Mouse (Mus musculus): ENCODE measurements at regions not wholly inside any gene's neighbourhood (a gene's known extent, or its start where the extent isn't known, plus 50 kb on each side); places are given as distances from the start of the nearest gene placed in this dataset.

- TF ChIP-seq CTCF (conservative IDR thresholded peaks at IDR 0.05; ENCODE audit: low read length) (no peak), POU5F1 (IDR thresholded peaks at IDR 0.05; ENCODE audit: borderline replicate concordance, low read length) (no peak), NANOG (IDR thresholded peaks at IDR 0.05; ENCODE audit: borderline replicate concordance, low read length) (no peak)
Measured at GRCm38 (mm10) chr3:66744133-66744913, 236.9 kb upstream of the Rsrc1 start.
